Mouse (Mus musculus) frontal cortex, postnatal 10 days (tissue): Measurements from ENCODE around the gene AC140267.1.
A peak's percentile ranks its signal among the peaks of the same experiment; 100 is the strongest.

Source experiments
- DNase-seq, 2 experiments: peaks; one replicate each; pipeline ENCODE4 v3.0.0; 2022; ENCODE audit warnings: low spot score in 2 of 2, mixed read lengths in 1 of 2

Gene AC140267.1

DNA sequence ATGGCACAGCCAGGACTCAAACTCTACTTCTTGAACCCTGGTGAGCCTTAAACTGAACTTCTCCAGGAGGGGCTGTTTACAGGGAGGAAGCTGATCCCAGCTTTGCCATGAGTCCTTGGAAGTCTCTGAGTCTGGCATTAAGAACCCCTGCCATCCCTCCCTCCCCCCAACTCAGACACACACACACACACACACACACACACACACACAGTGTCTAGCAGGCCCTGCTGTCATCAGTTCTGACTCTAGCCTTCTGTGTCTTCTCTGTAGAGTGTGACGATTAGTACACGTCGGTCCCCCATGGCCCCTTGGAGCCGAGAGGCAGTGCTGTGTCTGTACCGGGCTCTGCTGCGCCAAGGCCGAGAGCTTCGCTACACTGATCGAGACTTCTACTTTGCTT is at the start of gene AC140267.1:
AC140267.1 (plus strand) TSS at position 301 of the 400 bp plus-strand sequence.
- no peak for DNase-seq

DNA sequence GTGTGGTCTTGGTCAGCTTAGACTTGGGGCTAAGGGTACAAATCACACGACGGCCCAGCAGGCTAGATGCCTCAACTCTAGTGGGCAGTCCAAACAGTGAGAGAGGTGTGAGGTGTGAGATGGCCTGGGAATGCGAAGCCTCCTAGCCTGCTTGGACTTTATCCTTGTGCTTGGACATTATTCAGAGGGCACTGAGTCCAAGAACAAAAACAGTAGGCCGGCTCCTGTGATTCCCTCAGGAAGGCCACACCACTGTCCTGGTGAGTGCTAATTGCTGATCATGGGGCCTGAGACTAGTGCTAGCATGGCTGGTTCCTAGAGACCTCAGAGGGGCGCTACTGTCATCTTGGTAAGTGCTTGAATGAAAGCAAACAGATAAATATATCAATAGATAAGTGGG is 46.7 kb upstream of the AC140267.1 start:
- no peak for DNase-seq

GRCm38 (mm10) chr15:80190075-80190474 is 45.6 kb upstream of the AC140267.1 start:
- no peak for DNase-seq

GRCm38 (mm10) chr15:80191585-80192245 is 43.9 kb upstream of the AC140267.1 start:
- no peak for DNase-seq

DNA sequence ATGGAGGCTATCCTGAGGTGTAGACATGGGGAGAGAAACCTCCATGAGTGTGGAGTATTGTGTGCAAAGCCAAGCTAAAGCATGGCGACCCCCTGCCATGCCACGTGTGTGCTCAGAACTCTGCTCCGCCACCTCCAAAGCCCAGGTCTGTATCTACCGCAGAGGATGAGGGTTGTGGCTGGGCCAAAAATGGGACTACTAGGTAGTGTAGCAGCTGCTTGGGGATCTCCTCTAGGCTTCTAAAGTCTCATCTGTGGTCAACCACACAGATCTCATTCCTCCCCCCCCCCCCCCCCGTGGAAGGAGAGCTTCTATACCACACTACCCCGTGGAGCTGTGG is 43.4 kb upstream of the AC140267.1 start:
- DNase-seq, result no peak

GRCm38 (mm10) chr15:80192847-80193246 is 42.8 kb upstream of the AC140267.1 start:
- DNase-seq, result no peak

DNA sequence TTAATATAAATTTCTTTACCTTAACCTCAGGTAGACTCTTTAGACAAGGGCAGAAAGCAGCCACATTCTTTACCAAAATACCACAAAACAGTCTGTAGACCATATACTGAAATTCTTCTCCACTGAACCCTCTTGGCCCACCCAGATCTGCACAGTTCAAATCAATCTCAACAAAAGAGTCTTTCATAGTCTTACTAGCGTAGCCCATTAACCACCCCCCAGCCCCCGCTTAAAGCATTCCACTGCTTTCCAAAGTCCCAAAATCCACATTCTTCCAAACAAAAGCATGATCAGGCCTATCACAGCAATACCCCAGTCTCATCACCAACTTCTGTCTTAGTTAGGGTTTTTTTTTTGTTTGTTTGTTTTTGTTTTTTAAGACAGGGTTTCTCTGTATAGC is 36.1 kb upstream of the AC140267.1 start:
- no peak for DNase-seq

GRCm38 (mm10) chr15:80202111-80202775 is 33.4 kb upstream of the AC140267.1 start:
- no peak for DNase-seq

GRCm38 (mm10) chr15:80203406-80203805 is 32.2 kb upstream of the AC140267.1 start:
- no peak for DNase-seq

GRCm38 (mm10) chr15:80206057-80206565 is 29.5 kb upstream of the AC140267.1 start:
- no peak for DNase-seq

- DNase-seq, result no peak
Measured at GRCm38 (mm10) chr15:80208446-80208845, 27.2 kb upstream of the AC140267.1 start.

- no peak for DNase-seq
Measured at GRCm38 (mm10) chr15:80213688-80214087, 21.9 kb upstream of the AC140267.1 start.

DNA sequence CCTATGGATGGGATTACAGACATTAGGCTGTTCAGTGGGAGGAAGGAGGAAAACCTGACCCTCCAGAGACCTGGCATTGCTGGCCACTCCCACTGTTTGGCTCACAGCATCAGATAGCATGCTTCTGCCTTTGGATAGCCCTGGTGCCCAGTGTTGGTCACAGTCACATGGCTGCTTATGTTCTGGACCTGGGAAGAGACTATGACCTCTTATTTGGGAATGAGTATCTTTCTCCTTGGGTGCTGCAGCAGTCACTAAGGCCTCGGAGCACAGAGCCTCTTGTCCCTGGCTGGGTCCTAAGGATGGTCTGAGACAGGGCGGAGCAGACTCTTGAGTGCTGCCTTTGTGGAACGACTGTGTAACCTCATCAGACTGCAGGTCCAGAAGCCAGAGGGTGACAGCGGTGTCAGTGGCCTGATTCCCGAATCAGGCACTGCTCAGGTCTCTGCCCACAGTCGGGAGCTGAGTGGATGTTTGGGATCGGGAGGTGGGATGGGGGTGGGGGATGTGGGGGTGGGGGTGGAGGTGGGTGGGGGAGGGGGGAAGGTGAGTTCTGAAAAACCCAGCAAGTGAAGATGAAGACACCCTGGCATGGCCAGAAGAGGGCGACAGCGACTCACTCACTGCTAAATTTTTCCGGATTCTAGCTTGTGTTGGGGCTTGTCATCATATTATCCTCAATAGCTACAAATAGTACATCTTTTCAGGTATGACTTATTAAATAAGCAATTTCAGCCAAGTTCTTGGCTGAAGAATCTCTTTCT is 19.7 kb upstream of the AC140267.1 start:
- DNase-seq, result no peak

GRCm38 (mm10) chr15:80216480-80216820 is 19.2 kb upstream of the AC140267.1 start:
- DNase-seq, result no peak

DNA sequence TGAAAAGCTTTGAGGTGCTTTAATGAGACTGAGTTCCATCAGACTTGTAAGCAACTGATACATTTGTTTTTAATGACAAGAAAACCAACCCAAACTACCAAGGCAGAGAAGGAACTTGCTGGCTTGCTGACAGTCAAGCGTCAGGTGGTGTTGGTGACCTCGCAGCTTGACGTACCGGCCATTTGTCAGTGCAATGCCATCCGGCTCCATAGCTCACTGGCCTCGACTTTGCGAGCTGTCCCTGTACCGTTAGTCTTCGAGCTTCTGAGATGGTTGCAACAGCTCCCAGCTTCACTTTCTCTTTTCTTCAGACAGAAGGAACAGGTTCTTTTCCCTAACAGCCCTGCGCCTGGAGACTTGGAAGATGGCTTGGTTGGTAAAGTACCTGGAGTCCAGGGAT is 18.2 kb upstream of the AC140267.1 start:
- DNase-seq, result no peak

DNA sequence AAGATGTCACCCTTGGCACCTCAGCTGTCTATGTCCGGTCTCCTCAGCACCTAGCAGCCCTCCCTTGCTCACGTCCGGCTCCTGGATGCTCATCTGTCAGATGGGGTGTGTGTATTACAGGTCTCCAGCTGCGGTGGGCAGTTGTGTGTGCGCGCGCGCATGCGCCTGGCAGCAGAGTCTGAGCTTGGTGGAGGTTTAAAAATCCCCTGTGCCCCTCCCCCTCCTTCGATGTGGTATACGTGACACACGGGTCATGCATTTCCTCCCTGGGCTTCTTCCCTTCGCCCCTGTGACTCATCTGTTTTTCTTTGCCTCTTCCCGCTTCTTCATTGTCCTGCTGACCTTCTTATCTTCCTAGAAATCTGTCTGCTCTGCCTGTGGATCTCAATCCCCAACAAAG is 16.4 kb upstream of the AC140267.1 start:
- no peak for DNase-seq

GRCm38 (mm10) chr15:80219705-80220657 is 15.7 kb upstream of the AC140267.1 start:
- DNase-seq, result no peak

DNA sequence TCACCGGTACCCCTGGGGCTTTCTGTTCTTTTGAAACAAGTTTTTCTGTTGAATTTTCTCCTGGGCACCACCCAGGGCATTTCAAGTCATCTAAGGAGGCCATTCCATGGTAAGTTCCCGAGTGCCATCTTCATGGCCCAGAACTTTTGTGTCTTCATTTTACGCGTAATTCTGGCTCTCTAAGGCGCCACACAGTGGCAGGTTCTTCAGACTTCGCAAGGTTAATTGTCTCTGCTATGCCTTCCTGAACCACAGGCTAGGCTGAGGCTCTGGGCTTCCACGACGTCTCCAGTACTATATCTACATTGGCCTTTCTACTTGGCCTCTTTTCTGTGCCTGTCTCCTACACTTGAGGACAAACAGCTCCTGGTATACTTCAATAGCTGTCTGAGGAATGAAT is 14.6 kb upstream of the AC140267.1 start:
- no peak for DNase-seq

DNA sequence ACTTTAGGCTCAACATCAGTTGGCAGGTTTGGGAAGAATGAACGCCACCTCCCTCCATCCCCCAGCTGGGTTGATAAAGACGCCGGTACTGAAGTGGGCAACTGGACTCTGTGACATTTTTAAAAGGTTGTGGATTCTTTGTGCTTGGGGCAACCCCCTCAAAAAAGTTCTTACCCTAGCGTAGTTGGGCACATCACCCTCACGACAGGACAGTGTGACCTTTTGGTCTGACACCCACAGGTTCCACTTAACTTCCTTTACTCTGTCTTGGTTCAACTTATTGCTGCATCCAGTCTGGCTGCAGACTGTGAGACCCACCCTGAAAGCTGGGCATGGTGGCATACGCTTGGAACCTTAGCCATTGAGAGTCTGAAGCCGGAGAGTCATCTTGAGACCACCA is 11.9 kb upstream of the AC140267.1 start:
- no peak for DNase-seq

DNA sequence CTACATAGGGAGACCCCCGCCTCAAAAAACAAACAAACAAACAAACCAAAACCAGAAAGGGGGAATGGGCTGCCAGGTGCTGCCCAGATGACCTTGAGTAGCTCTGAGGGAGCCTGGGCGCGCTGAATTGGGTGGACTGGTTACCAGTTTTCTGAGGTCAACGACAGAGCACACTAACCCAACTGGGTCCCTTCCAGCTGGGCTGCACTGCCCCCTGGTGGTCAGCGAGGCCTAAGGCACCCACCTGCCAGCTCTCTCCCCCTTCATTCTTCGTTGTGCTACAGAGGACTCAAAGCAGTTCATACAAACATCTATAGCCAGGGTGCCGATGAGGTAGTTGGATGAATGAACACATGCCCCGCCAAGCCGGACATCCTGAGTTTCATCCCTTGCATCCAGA is 10.4 kb upstream of the AC140267.1 start:
- peak in 1 of 2 experiments; percentile 60 for DNase-seq

DNA sequence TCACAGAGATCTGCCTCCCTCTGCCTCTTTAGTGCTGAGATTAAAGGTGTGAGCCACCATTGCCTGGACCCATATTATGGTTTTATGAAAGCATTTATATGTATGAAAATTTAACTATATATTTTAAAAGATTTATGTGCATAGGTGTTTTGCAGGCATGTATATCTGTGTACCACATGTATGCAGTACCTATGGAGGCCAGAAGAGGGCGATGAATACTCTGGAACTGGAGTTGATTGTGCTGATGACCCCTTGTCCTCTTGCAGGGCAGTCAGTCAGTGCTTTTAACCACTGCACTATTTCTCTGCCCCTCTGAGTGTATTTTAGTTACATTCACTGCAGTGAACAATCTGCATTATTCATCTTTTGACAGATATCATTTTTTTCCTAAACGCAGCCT is 9.8 kb upstream of the AC140267.1 start:
- DNase-seq, result no peak
